Mouse (Mus musculus) kidney, postnatal 14 days (tissue): ENCODE measurements around the gene Evi5.
A peak's percentile ranks its signal among the peaks of the same experiment; 100 is the strongest.

Experiments
- DNase-seq: peaks from one replicate; pipeline ENCODE4 v3.0.0; 2022; ENCODE audit warnings: mixed read lengths

The Evi5 gene

GRCm38 (mm10) chr5:107798290-107798689 lies 76.6 kb downstream of the Evi5 start:
- DNase-seq: no peak

GRCm38 (mm10) chr5:107793927-107794326 lies 81.0 kb downstream of the Evi5 start:
- DNase-seq: no peak

GRCm38 (mm10) chr5:107793258-107793657 lies 81.6 kb downstream of the Evi5 start:
- peak; percentile 49 for DNase-seq

- DNase-seq: no peak
Observed at GRCm38 (mm10) chr5:107792516-107792915, 82.4 kb downstream of the Evi5 start.

GRCm38 (mm10) chr5:107791966-107792365 lies 82.9 kb downstream of the Evi5 start:
- no peak for DNase-seq

- DNase-seq: peak; percentile 28
Observed at GRCm38 (mm10) chr5:107789492-107789891, 85.4 kb downstream of the Evi5 start.

GRCm38 (mm10) chr5:107787682-107788443 lies 87.0 kb downstream of the Evi5 start:
- no peak for DNase-seq

- DNase-seq: no peak
Observed at GRCm38 (mm10) chr5:107782360-107782759, 92.5 kb downstream of the Evi5 start.

- no peak for DNase-seq
Observed at GRCm38 (mm10) chr5:107778763-107779162, 96.1 kb downstream of the Evi5 start.

- no peak for DNase-seq
Observed at GRCm38 (mm10) chr5:107777545-107777830, 97.4 kb downstream of the Evi5 start.

- no peak for DNase-seq
Observed at GRCm38 (mm10) chr5:107776777-107777544, 97.9 kb downstream of the Evi5 start.

GRCm38 (mm10) chr5:107775875-107776274 lies 99.0 kb downstream of the Evi5 start:
- DNase-seq: no peak

- DNase-seq: no peak
Observed at GRCm38 (mm10) chr5:107772049-107772448, 102.9 kb downstream of the Evi5 start.

- DNase-seq: no peak
Observed at GRCm38 (mm10) chr5:107768224-107768623, 106.7 kb downstream of the Evi5 start.

GRCm38 (mm10) chr5:107765946-107766345 lies 109.0 kb downstream of the Evi5 start:
- DNase-seq: no peak

GRCm38 (mm10) chr5:107764486-107764885 lies 110.4 kb downstream of the Evi5 start:
- no peak for DNase-seq

GRCm38 (mm10) chr5:107763674-107764073 lies 111.2 kb downstream of the Evi5 start:
- DNase-seq: no peak

GRCm38 (mm10) chr5:107759121-107759520 lies 115.8 kb downstream of the Evi5 start:
- DNase-seq: no peak

- DNase-seq: no peak
Observed at GRCm38 (mm10) chr5:107756072-107756471, 118.8 kb downstream of the Evi5 start.

GRCm38 (mm10) chr5:107754740-107755139 lies 120.2 kb downstream of the Evi5 start:
- DNase-seq: no peak

- DNase-seq: no peak
Observed at GRCm38 (mm10) chr5:107753656-107754055, 121.3 kb downstream of the Evi5 start.

- peak; percentile 21 for DNase-seq
Observed at GRCm38 (mm10) chr5:107749229-107749916, 125.5 kb downstream of the Evi5 start.

GRCm38 (mm10) chr5:107739023-107739422 lies 135.9 kb downstream of the Evi5 start:
- DNase-seq: no peak

- DNase-seq: no peak
Observed at GRCm38 (mm10) chr5:107738296-107738695, 136.6 kb downstream of the Evi5 start.
